Mouse (Mus musculus): ENCODE results near the gene Erich3. TPM values are rescaled to one million over a fixed set of nuclear protein-coding genes. Genes with fewer than 3 reads are reported as not detected.
"Not testable (repeated sequence)": the region's sequence is repeated elsewhere in the genome, so short reads cannot be mapped to it uniquely, and the experiment has no call there.

Erich3 gene
- polyA plus RNA-seq (2015; fragmentation: Nextera tagmentation; extraction: Ambion mirVana), result 0.54 and 0.69 TPM in 2 replicates

GRCm38 (mm10) chr3:154663545-154663944, at the start of gene Erich3:
Erich3 (plus strand) TSS chr3:154663859.
- H3K4me3 ChIP-seq (ENCODE audit: low read depth, low read length), result no peak within 1 kb of the TSS
- no peak within 1 kb of the TSS for H3K27ac ChIP-seq (ENCODE audit: low read length)
- H3K27me3 ChIP-seq (replicated peaks; ENCODE audit: insufficient read depth, low read length), result 0 out of 2 replicates have a peak, but pooled peaks cover 17% of the 10 kb centered on the region
- ATAC-seq (no peak), DNase-seq (ENCODE audit: low spot score) (no peak)
- WGBS, result 22% methylated on average over 7 of the region's 7 CpGs
- TF ChIP-seq CTCF (IDR thresholded peaks at IDR 0.05) (no peak), EP300 (IDR thresholded peaks at IDR 0.05) (no peak)
- no peaks in the 10 kb centered on the region for H3K4me1 ChIP-seq (ENCODE audit: insufficient read depth, low read depth, low read length)
- H3K4me2 ChIP-seq (replicated peaks; ENCODE audit: low read depth, low read length), result peak within 1 kb of the TSS; percentile 27; the same call in 1 of the 2 replicates
- no peaks in the 10 kb centered on the region for H3K9me3 ChIP-seq (ENCODE audit: low read length)
- H3K9ac ChIP-seq (replicated peaks; ENCODE audit: low read depth), result no peak within 1 kb of the TSS
- no peaks in the 10 kb centered on the region for H3K36me3 ChIP-seq (ENCODE audit: insufficient read depth, low read length)

- WGBS, result 88% methylated on average over 8 of the region's 8 CpGs
- DNase-seq (ENCODE audit: low spot score) (no peak), ATAC-seq (no peak)
- TF ChIP-seq EP300 (IDR thresholded peaks at IDR 0.05) (no peak), CTCF (IDR thresholded peaks at IDR 0.05) (no peak)
- H3K36me3 ChIP-seq (ENCODE audit: insufficient read depth, low read length), result no peaks in the 10 kb centered on the region; the same call in 1 of the 2 replicates
- H3K27me3 ChIP-seq (replicated peaks; ENCODE audit: insufficient read depth, low read length), result no peaks in the 10 kb centered on the region
- H3K9me3 ChIP-seq (ENCODE audit: low read length), result no peaks in the 10 kb centered on the region
- H3K4me1 ChIP-seq (ENCODE audit: insufficient read depth, low read depth, low read length), result no peaks in the 10 kb centered on the region
- H3K4me3 ChIP-seq (ENCODE audit: low read depth, low read length), result no peak overlapping the region
- no peak overlapping the region for H3K9ac ChIP-seq (replicated peaks; ENCODE audit: low read depth)
- H3K27ac ChIP-seq (ENCODE audit: low read length), result no peak overlapping the region
- no peak overlapping the region for H3K4me2 ChIP-seq (replicated peaks; ENCODE audit: low read depth, low read length)
Observed at GRCm38 (mm10) chr3:154614771-154615170, 48.9 kb upstream of the Erich3 start.

- Histone ChIP-seq H3K27ac (ENCODE audit: low read length) (no peak overlapping the region), H3K4me2 (replicated peaks; ENCODE audit: low read depth, low read length) (no peak overlapping the region), H3K27me3 (replicated peaks; ENCODE audit: insufficient read depth, low read length) (no peaks in the 10 kb centered on the region), H3K4me1 (ENCODE audit: insufficient read depth, low read depth, low read length) (no peaks in the 10 kb centered on the region), H3K9ac (replicated peaks; ENCODE audit: low read depth) (no peak overlapping the region), H3K9me3 (ENCODE audit: low read length) (no peaks in the 10 kb centered on the region), H3K4me3 (ENCODE audit: low read depth, low read length) (no peak overlapping the region), H3K36me3 (ENCODE audit: insufficient read depth, low read length) (no peaks in the 10 kb centered on the region; the same call in 1 of the 2 replicates)
- TF ChIP-seq EP300 (IDR thresholded peaks at IDR 0.05) (no peak), CTCF (IDR thresholded peaks at IDR 0.05) (no peak)
- no peak for ATAC-seq
- WGBS, result 93% methylated on average over 7 of the region's 7 CpGs
- no peak for DNase-seq (ENCODE audit: low spot score)
Observed at GRCm38 (mm10) chr3:154615304-154615703, 48.4 kb upstream of the Erich3 start.

- H3K9me3 ChIP-seq (ENCODE audit: low read length), result no peaks in the 10 kb centered on the region
- no peak for ATAC-seq
- no peak for TF ChIP-seq EP300 (IDR thresholded peaks at IDR 0.05)
- TF ChIP-seq CTCF (IDR thresholded peaks at IDR 0.05), result no peak
Observed at GRCm38 (mm10) chr3:154616106-154616505, 47.6 kb upstream of the Erich3 start.

GRCm38 (mm10) chr3:154628284-154628683, 35.4 kb upstream of the Erich3 start:
- Histone ChIP-seq H3K27me3 (replicated peaks; ENCODE audit: insufficient read depth, low read length) (no peaks in the 10 kb centered on the region), H3K4me1 (ENCODE audit: insufficient read depth, low read depth, low read length) (no peaks in the 10 kb centered on the region), H3K9ac (replicated peaks; ENCODE audit: low read depth) (no peak overlapping the region), H3K36me3 (ENCODE audit: insufficient read depth, low read length) (no peaks in the 10 kb centered on the region), H3K27ac (ENCODE audit: low read length) (no peak overlapping the region), H3K4me2 (replicated peaks; ENCODE audit: low read depth, low read length) (no peak overlapping the region), H3K9me3 (ENCODE audit: low read length) (no peaks in the 10 kb centered on the region), H3K4me3 (ENCODE audit: low read depth, low read length) (no peak overlapping the region)
- DNase-seq (ENCODE audit: low spot score) (no peak), ATAC-seq (peak; percentile 17)
- no peak for TF ChIP-seq CTCF (IDR thresholded peaks at IDR 0.05)
- TF ChIP-seq EP300 (IDR thresholded peaks at IDR 0.05), result no peak

More at GRCm38 (mm10) chr3:154616106-154616505, 47.6 kb upstream of the Erich3 start:
- Histone ChIP-seq H3K9ac (replicated peaks; ENCODE audit: low read depth) (no peak overlapping the region), H3K4me3 (ENCODE audit: low read depth, low read length) (no peak overlapping the region), H3K36me3 (ENCODE audit: insufficient read depth, low read length) (no peaks in the 10 kb centered on the region; the same call in 1 of the 2 replicates), H3K27ac (ENCODE audit: low read length) (no peak overlapping the region), H3K4me2 (replicated peaks; ENCODE audit: low read depth, low read length) (no peak overlapping the region), H3K27me3 (replicated peaks; ENCODE audit: insufficient read depth, low read length) (no peaks in the 10 kb centered on the region), H3K4me1 (ENCODE audit: insufficient read depth, low read depth, low read length) (no peaks in the 10 kb centered on the region)
- 85% methylated on average over 4 of the region's 4 CpGs for WGBS
- no peak for DNase-seq (ENCODE audit: low spot score)

GRCm38 (mm10) chr3:154631281-154631680, 32.4 kb upstream of the Erich3 start:
- 80% methylated on average over 2 of the region's 2 CpGs for WGBS
- not testable (repeated sequence) for H3K36me3 ChIP-seq (ENCODE audit: insufficient read depth, low read length); H3K4me1 ChIP-seq (ENCODE audit: insufficient read depth, low read depth, low read length)

GRCm38 (mm10) chr3:154633091-154633490, 30.6 kb upstream of the Erich3 start:
- H3K9ac ChIP-seq (replicated peaks; ENCODE audit: low read depth), result no peak overlapping the region
- no peaks in the 10 kb centered on the region for H3K27me3 ChIP-seq (replicated peaks; ENCODE audit: insufficient read depth, low read length)
- ATAC-seq (no peak), DNase-seq (ENCODE audit: low spot score) (no peak)
- H3K9me3 ChIP-seq (ENCODE audit: low read length), result no peaks in the 10 kb centered on the region
- H3K4me2 ChIP-seq (replicated peaks; ENCODE audit: low read depth, low read length), result no peak overlapping the region
- H3K27ac ChIP-seq (ENCODE audit: low read length), result no peak overlapping the region
- H3K4me3 ChIP-seq (ENCODE audit: low read depth, low read length), result no peak overlapping the region
- no peak for TF ChIP-seq EP300 (IDR thresholded peaks at IDR 0.05)
- TF ChIP-seq CTCF (IDR thresholded peaks at IDR 0.05), result no peak
- no peaks in the 10 kb centered on the region for H3K4me1 ChIP-seq (ENCODE audit: insufficient read depth, low read depth, low read length)
- H3K36me3 ChIP-seq (ENCODE audit: insufficient read depth, low read length), result no peaks in the 10 kb centered on the region
- 94% methylated on average over 5 of the region's 5 CpGs for whole genome bisulfite sequencing

More at GRCm38 (mm10) chr3:154631281-154631680, 32.4 kb upstream of the Erich3 start:
- H3K9ac ChIP-seq (replicated peaks; ENCODE audit: low read depth); H3K9me3 ChIP-seq (ENCODE audit: low read length); H3K4me3 ChIP-seq (ENCODE audit: low read depth, low read length); DNase-seq (ENCODE audit: low spot score); H3K4me2 ChIP-seq (replicated peaks; ENCODE audit: low read depth, low read length); H3K27ac ChIP-seq (ENCODE audit: low read length); H3K27me3 ChIP-seq (replicated peaks; ENCODE audit: insufficient read depth, low read length); ATAC-seq: not testable (repeated sequence)

Measured in lung, postnatal 0 days (tissue).